Mouse (Mus musculus) ovary, postnatal 10 days (tissue): ENCODE results near the gene Raf1.
"Not testable (repeated sequence)": the region's sequence is repeated elsewhere in the genome, so short reads cannot be mapped to it uniquely, and the experiment has no call there.

ENCODE experiments used
- DNase-seq: peaks from one replicate; pipeline ENCODE4 v3.0.0; 2022; ENCODE audit warnings: low spot score

The Raf1 gene

DNA sequence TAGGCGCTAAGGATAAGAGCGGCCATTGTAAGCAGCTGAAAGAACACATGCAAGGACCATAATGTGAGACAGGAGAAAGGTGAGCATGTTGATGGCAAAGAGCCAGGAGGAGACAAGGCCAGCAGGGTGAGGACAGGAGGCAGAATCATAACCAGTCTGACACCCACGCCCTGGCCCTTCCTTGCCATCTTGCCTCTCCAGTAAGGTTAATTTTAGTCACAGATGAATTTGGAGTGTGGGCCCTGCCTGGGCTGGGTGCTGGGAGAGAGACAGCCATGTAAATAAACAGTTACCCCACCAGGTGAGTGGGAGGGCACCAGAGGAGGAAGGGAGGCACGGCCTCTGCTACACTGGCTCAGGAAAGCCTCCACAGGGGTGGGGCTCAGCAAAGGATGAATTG is 4.6 kb upstream of the Raf1 start:
- no peak for DNase-seq

DNA sequence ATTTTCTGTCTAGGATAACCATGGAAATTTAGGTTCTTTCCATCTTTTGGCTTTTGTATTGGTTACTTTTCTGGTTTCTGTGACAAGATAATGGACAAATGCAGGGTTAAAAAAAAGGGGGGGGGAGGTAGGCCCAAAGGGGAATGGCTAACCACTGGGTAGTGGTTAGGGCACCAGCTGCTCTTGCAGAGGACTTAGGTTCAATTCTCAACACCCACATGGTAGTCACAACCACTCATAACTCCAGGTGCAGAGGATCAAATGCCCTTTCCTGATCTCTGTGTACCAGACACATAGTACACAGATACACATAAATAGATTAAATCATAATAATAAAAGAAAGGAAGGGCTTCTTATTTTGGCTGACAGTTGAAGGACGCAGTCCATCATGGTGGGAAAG is 1.6 kb upstream of the Raf1 start:
- no peak for DNase-seq

DNA sequence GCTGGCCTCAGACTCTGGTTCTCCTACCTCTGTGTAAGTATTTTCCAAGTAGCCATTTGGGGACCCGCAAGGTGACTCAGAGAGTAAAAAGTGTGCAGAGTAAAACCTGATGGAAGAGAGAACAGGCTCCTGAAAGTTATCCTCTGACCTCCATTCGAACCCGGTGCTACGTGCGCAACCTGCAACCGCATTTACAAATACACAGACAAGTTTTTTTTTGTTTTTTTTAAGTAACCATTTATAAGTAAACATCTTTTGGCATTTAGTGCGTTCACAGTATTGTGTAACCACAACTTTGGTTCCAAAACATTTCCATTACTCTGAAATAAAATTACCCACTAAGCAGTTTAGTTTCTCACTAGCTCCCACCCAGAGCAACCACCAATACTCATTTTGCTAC is 1.0 kb upstream of the Raf1 start:
- no peak for DNase-seq

DNA sequence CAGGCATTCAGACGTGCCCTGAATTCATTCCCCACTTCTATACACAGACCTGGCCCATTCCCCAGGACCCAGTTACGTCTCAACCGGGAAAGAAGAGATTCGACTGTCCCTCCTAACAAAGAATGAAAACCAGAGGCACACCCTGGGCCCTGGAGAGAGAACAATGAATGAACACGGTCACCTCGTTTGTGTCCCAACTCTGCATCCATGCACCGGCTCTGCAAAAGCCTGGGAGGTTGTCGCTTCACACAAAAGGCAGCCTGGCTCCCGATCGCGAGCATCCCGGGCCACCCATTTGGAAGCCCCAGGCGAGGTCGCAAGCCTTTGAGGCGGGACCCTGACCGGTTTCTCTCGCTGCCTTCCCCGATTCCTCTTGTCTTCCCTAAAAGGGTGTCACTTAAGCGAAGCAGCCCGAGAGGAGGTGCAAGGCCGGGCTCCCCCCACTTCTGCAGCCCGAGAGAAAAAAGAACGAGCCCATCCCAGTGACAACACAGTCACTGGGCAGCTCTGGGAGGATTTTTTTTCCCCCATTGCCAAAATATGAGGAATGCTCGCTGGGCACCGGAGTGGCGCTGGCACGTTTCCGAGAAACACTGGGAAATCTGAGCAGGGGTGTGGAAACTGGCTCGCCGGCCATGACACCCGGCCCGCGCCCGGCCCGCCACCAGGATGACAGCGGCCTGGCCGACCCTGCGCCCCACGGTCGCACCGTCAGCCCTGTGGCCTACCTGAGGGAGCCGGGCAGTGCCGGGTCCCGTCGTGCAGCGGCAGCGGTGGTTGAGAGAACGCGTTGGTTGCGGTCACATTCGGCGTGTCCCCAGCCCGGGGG is 713 bp downstream of the Raf1 start:
- DNase-seq, result peak; percentile 59

DNA sequence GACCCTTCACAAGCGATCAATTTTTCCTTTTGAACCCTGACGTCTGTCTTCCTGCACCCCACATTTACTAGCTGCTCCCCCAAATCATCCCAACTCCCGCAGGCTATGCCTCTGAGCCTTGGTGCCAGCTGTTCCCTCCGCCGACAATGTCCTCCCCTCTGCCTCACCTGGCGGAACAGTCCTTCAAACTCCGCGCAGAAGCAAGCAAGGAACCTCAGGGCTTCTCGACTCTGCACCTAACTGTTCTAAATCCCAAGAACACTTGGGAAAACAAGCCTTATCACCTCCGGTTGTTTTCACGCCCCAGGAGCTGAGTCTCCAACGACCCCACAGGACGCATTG is 1.3 kb downstream of the Raf1 start:
- DNase-seq, result no peak

DNA sequence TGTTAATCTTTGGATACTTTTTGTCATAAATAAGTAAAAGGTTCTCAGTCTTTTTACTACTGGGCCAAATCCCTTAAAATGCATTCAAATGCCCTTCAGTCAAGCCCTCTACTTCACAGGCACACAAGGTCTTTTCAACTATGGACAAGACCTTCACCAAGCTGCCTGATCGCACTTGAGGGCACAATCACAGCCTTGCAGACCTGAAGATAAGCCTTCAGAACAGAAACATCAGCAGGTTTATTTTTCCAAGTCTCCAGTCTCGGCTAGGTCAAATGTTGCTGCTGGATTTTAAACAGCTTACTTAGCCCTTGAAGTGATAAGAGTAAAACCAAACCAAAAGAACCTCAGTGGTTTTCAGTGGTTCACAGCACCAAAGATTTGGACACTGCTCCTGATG is 2.1 kb downstream of the Raf1 start:
- DNase-seq, result no peak

DNA sequence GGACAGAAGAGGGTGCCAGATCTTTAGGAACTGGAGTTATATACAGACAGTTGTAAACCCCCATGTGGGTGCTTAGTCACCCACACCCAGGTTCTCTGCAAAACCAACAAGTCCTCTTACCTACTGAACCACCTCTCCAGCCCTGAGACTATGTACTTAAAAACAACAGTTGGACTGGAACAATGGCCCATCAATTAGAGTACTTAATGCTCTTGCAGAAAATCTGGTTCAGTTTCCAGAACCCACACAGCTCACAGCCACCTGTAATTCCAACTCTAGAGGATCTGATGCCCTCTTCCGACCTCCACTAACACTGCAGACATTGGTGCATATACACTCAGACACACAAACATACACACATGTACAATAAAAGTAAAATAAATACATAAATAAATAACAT is 3.7 kb downstream of the Raf1 start:
- DNase-seq, result no peak

DNA sequence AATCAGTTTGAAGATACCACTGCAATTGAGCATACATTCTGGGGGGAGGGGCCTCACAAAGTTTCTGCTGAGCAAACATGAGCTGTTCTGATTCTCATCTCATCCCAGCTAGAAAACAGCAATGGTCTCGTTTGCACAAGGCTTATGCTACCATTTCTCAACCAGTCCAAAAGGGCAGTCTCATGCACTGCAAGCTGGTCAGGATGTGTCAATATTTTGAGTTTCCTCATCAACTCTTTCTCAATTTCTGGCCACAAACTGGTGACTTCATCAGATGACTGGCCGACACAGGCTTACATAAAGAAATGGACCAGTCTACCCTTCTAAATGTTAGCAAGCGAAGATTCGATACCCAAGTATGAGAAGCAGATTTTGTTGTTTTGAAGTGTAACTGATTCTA is 9.8 kb downstream of the Raf1 start:
- DNase-seq, result no peak

DNA sequence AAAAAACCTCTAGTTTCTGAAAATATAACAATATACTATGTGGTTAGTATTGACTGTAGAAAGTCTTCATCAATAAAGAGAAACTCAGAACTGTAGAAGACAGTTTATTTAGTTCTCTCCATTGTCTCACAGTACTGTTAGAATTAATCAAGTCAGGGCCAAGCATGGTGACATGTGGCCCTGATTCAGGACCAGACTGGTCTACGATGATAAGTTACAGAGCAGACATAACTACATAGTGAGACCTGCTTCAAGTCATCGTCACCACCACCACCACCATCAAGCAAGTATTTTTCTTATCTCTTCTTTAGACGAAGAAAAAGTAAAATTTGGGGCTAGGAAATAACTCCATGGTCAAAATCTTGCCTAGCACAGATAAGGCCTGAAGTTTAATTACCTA is 12.2 kb downstream of the Raf1 start:
- DNase-seq, result no peak

DNA sequence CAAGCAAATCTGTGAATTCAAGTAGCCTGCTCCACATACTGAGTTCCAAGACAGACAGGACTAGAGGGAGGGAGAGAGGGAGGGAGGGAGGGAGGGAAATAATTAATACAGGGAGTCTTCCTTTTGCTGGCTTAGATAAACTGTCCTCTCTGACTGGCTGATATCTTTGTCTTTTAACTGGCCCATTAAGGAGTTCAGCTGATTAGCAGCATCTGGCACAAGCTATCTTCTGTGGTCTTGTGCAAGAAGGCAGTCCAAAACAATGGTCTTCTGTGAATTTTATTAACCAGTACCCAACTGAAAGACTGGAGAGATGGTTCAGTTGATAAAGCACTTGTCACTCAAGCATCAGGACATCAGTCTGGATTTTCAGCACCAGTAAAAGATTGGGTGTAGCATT is 17.6 kb downstream of the Raf1 start:
- DNase-seq, result no peak

DNA sequence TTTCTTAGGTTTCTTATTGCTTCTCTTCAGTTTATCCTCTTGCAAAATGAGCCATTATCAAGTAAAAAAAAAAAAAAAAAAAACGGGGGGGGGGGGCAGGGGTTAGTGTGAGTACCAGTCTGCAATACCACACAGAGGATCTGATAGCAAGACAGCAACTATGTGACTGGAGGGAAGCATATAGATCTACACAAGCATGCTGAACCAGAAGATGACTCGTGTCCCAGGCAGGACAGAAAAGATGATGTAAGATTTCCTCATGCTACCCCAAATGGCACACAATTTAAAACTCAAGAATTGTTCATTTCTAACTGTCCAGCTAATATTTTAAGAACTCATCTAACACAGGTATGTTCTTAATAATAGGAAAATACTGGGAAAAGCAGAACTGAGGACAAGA is 22.5 kb downstream of the Raf1 start:
- DNase-seq, result no peak

DNA sequence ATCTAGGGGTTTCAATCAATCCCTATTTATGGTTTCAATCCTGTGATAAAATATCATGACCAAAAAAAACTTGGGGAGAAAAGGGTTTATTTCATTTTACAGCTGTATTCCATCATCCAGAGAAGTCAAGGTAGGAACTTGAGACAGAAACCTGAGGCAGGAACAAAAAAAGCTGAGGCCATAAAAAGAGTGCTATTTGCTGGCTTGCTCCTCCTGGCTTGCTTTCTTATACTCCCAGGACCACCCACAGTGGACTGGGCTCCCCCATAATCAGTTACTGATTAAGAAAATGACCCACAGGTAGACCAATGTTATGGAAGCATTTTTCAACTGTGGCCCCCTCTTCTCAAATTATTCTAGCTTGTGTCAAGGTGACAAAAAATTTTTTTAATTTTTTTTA is 24.7 kb downstream of the Raf1 start:
- no peak for DNase-seq

DNA sequence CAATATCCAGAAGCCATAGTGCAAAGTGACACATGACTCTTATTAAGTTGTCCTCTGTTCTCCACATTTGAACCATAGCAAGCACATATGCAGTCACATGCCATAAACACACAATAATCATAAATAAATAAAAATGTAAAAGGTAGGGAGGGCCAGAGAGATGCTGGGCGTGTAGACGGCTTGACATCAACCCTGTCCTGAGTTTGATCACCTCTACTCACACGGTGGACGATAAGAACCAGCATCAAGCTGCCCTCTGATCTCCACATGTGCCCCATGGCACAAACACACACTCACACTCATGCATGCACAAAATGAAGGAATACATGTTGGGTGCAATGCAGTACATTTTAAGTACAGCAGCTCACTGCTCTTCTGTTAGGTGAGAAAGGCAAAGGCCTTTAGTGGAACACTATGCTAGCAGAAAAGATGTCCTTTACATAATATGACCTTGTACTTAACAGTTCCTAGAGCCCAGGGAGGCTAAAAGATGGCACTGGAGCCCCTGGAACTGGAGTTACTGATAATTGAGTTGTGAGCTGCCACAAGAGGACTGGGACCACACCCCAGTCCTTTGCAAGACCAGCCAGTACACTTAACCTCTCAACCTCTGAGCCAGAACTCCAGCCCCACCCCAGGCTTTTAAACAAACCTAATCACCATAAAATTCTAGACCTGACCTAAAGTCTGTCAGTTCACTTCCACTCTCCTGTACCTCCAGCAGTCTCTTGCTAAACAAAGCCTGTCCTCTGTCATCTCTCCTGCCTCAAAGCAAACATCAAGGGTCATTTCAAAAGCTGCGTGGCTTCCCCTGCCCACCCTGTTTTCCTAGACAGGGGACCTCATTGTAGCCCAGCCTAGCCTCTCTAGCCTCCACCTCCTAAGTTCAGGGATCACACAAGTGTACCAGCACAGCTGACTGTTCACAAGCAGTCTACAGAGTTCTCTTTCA is 25.7 kb downstream of the Raf1 start:
- DNase-seq, result no peak

DNA sequence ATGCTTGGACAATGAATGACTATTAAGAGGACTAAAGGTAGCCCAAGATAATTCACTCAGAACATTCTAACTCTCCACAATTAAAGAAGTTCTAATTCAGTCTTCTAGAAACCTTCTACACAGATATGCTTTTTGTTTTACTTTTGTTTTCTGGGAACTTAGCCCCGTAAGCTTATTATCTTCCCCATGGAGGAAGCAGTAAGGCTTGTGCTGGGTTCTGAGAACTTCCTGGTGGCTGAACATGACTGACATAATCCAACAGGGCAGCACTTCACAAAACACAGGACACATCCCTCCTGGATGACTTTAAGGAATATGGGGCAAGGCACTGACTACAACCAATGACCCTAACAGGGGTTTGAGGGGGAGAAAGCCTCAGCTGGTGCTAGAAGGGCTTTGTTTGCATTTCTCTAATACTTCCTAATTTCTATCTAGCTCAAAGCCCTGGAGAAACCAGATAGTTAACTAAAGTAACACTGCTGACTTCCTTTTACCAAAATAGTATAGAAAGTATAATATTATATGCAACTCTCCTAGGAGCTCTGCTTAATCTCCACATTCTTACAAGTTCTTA is 26.6 kb downstream of the Raf1 start:
- DNase-seq, result no peak

DNA sequence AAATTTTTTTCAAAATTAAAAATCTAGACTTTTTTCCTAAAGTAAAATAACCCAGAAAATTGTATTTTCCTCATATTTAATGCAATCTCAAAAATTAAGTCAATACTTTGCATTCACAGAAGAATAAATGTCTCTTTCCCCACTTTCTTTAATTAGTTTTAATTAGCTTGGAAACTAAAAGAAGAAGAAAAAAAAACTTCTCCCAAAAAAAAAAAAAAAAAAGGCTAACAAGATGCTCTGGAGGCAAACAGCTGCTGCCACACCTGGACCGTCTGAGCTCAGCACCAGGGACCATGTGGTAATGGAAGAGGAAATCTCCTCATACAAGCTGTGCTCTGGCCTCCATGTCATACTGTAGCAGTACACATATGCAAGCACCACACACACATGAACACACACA is 33.1 kb downstream of the Raf1 start:
- no peak for DNase-seq

DNA sequence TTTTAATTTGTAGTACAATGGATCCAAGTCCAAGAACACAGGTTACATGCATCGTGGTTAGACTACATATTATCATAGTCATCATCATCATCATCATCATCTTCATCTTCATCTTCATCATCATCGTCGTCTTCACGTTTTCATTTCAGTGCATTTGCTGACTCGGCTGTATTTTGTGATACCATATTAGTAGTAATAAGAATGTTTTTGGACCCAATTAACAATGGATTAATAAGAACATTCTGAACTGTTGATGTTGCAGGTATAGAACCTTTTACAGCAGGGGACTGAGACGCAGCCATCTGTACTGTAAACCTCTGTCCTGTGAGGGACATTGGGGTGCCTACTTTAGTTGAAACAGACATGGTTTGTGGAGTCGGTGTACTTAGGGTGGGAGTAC is 38.2 kb downstream of the Raf1 start:
- DNase-seq, result not testable (repeated sequence)

DNA sequence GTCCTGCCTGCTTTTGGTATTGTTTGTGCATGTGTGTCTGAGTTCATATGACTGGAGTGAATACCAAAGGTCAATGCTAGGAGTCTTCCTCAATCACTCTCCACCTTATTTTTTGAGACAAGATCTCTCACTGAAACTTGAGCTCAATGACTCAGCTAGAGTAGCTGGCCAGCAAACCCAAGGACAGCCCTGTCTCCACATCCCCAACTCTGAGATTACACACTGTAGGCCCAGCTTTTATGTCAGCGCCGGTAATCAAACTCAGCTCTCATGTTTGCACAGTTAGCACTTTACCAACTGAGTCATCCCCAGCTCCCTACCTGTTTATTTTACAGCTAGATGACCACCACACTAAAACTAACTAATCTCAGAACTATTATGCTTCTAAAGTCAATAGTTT is 42.4 kb downstream of the Raf1 start:
- DNase-seq, result no peak

DNA sequence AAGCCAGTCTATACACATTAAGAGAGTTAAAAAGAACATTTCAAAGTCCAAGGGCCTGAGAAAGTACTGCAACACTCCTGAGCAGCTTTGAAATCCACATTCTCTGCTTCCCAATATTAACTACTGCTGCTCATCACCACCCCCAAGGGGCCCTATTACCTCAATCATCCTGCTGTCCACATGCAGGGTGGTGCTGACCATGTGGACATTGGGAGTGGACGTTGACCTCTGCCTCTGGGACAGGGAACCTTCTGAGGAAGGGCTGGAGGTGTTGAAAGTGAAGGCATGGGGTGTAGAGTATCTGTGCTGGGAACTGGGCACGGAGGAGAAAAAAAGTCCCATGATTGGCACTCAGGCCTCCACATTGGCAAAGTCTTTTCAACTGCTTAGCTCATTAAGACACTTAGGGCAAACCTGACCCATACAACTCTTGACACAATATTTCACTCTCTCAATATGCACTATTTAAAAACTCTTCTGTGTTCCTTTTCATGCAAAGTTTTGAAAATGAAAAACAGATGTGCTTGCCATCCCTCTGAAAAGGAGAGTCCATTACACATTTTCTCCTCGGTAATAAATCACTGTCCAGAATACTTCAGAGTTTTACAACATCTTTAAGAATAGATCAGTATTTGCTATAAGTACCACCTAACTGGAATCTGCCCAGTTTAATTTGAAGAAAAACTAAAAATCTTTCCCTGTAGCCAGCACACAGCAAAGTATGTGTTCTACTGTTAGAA is 45.2 kb downstream of the Raf1 start:
- no peak for DNase-seq

DNA sequence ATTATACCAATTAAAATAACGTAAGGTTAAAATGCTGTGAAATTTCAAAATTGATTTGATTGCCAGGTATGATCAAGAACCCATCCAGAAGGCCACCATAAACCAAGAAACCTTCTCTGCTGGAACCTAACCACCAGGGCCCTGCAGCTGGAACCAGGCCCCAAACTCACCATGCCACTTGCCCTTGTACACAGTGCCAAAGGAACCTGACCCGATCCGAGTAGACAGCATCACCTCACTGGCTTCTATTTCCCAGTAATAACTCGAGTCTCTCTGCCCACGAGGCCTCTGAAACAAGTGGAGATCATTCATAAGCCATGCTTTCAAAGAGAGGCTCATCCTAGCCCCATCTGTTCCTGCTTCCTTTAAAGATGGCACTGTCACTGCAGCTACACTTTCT is 50.3 kb downstream of the Raf1 start:
- DNase-seq, result no peak

DNA sequence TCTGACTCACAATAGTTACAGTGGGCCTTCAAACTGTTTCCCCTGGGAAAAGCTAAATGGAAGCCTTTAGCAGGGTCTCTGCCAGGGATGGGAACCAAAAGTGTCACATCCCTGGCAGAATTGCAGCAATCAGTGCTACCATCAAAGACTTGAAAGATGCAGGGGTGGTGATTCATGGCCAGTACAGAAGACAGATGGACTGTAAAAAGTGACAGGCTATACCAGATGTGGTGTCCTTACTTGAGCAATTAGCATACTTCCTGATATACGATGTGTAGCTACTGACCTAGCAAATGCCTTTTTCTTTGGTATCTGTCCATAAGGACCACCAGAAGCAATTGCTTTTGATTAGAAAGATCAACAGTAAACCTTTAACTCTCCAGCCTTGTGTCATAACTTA is 55.5 kb downstream of the Raf1 start:
- no peak for DNase-seq

DNA sequence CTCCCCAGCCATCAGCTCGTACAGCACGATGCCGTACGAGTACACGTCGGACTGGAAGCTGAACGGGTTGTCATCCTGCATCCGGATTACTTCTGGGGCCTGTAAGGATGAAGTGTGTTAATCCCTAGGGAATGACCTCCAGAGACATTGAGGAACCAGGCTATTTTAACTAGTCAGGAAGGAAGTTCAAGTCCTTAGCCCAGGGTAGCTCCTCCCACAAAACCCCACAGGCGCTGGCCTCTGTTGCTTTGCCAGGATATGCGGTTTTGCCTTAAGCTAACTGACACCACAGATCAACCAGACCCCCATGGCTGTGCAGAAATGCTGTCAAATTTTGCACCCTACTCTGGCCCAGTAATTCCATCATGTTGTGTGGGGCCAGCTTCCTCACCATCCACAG is 56.6 kb downstream of the Raf1 start:
- no peak for DNase-seq

DNA sequence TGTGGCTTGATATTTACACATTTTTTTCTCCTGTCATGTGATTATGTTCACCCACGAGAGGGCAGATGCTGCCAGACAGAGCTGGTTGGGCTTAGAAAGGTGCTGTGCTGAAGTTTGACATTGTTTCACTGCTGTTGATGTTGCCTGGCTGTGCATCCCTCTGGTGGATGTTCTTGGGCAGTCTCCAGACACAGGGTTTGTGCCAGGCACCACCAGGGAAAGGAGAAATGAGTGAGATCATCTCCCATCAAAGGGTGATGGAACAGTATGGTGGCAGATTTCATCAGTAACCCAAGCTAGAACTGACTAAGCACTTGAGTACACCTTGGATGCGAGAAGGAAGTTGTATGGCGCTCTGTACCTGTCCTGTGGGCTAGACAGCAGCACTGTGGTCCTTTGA is 60.5 kb downstream of the Raf1 start:
- no peak for DNase-seq
